Mouse (Mus musculus) CH12.LX (cell line): ENCODE results near the gene Ubxn4. TPM values are rescaled to one million over a fixed set of nuclear protein-coding genes. Genes with fewer than 3 reads are reported as not detected.

ENCODE experiments used
- DNase-seq: peaks from one replicate; pipeline ENCODE4 v3.0.0-alpha.2; 2013; ENCODE audit errors: extremely low read depth
- H3K27ac ChIP-seq: 2 replicates; pipeline ENCODE4 v1.5.1; 2012; ENCODE audit warnings: low read depth, mild to moderate bottlenecking, control low read depth, moderate library complexity; ENCODE audit not compliant: insufficient read depth
- H3K27me3 ChIP-seq: replicated peaks from 2 replicates; pipeline ENCODE3; 2012; ENCODE audit warnings: inconsistent platforms
- H3K36me3 ChIP-seq, 2 experiments: replicated peaks in 1 of 2; 2 replicates each; pipeline versions ENCODE3 to v1.6.1; 2012; ENCODE audit warnings: inconsistent platforms in 1 of 2, low read length in 1 of 2, mild to moderate bottlenecking in 1 of 2, mixed read lengths in 1 of 2, moderate library complexity in 1 of 2; ENCODE audit not compliant: control insufficient read depth in 1 of 2, insufficient read depth in 1 of 2
- H3K4me1 ChIP-seq, 2 experiments: 2 replicates each; pipeline ENCODE4 v1.6.1; 2012; ENCODE audit warnings: inconsistent platforms in 1 of 2, moderate library complexity in 1 of 2; ENCODE audit not compliant: insufficient read depth in 2 of 2, control insufficient read depth in 1 of 2
- H3K4me2 ChIP-seq: 2 replicates; pipeline ENCODE4 v1.6.1; 2012; ENCODE audit warnings: low read depth, mild to moderate bottlenecking, control low read depth; ENCODE audit not compliant: poor library complexity, insufficient read depth, severe bottlenecking
- H3K4me3 ChIP-seq, 3 experiments: fragments of 150-350 bp in 1 of 3; sonication (generic) in 1 of 3; replicated peaks in 1 of 3; 2 replicates each; pipeline versions ENCODE3 to v1.5.1; 2011 to 2012; ENCODE audit warnings: low read depth in 2 of 3, low read length in 2 of 3, mild to moderate bottlenecking in 2 of 3, moderate library complexity in 2 of 3, control low read depth in 1 of 3, improper control_type of control experiment in 1 of 3, inconsistent platforms in 1 of 3, mixed read lengths in 1 of 3; ENCODE audit not compliant: poor library complexity in 1 of 3
- H3K79me2 ChIP-seq: replicated peaks from 2 replicates; pipeline ENCODE4 v1.6.1; 2012; ENCODE audit warnings: mild to moderate bottlenecking, moderate library complexity; ENCODE audit not compliant: control insufficient read depth, poor library complexity, insufficient read depth, severe bottlenecking; ENCODE audit errors: extremely low read depth
- H3K9ac ChIP-seq: 2 replicates; pipeline ENCODE4 v1.6.1; 2012; ENCODE audit warnings: low read depth, mild to moderate bottlenecking, control low read depth, moderate library complexity; ENCODE audit not compliant: insufficient read depth
- H3K9me3 ChIP-seq: replicated peaks from 2 replicates; pipeline ENCODE3; 2012; ENCODE audit warnings: low read length, inconsistent platforms, mixed read lengths
- BHLHE40 ChIP-seq: IDR thresholded peaks from 2 replicates; pipeline ENCODE4 v1.6.1; 2011; ENCODE audit warnings: mild to moderate bottlenecking, low read depth, low read length, improper control_type of control experiment
- CHD1 ChIP-seq: IDR thresholded peaks from 2 replicates; pipeline ENCODE4 v1.6.1; 2012; ENCODE audit warnings: low read depth, low read length, improper control_type of control experiment, inconsistent platforms
- ELF1 ChIP-seq: IDR thresholded peaks from 2 replicates; pipeline ENCODE4 v1.6.1; 2014; ENCODE audit warnings: low read depth, mild to moderate bottlenecking, inconsistent platforms, low read length, improper control_type of control experiment
- IRF4 ChIP-seq: IDR thresholded peaks from 2 replicates; pipeline ENCODE4 v1.6.1; 2014; ENCODE audit warnings: low read depth, mild to moderate bottlenecking, inconsistent platforms, low read length, improper control_type of control experiment
- JUN ChIP-seq: IDR thresholded peaks from 2 replicates; pipeline ENCODE4 v1.6.1; 2011; ENCODE audit warnings: low read depth, mild to moderate bottlenecking, low read length, improper control_type of control experiment, moderate library complexity; ENCODE audit not compliant: insufficient read depth
- JUND ChIP-seq: conservative IDR thresholded peaks from 2 replicates; pipeline ENCODE4 v1.6.1; 2011; ENCODE audit warnings: low read depth, low read length, improper control_type of control experiment
- MAX ChIP-seq: IDR thresholded peaks from 2 replicates; pipeline ENCODE4 v1.6.1; 2011; ENCODE audit warnings: low read length, improper control_type of control experiment
- MAZ ChIP-seq: IDR thresholded peaks from 2 replicates; pipeline ENCODE4 v1.6.1; 2012; ENCODE audit warnings: low read depth, mild to moderate bottlenecking, inconsistent platforms, low read length, improper control_type of control experiment, moderate library complexity
- MEF2A ChIP-seq: IDR thresholded peaks from 2 replicates; pipeline ENCODE4 v1.6.1; 2014; ENCODE audit warnings: low read depth, mild to moderate bottlenecking, inconsistent platforms, low read length, improper control_type of control experiment, borderline replicate concordance
- NELFE ChIP-seq: IDR thresholded peaks from 2 replicates; pipeline ENCODE4 v1.6.1; 2011; ENCODE audit warnings: low read depth, low read length, improper control_type of control experiment
- NRF1 ChIP-seq: IDR thresholded peaks from 2 replicates; pipeline ENCODE4 v1.6.1; 2014; ENCODE audit warnings: low read depth, mild to moderate bottlenecking, inconsistent platforms, low read length, improper control_type of control experiment, moderate library complexity
- PAX5 ChIP-seq: IDR thresholded peaks from 2 replicates; pipeline ENCODE4 v1.6.1; 2012; ENCODE audit warnings: low read length, inconsistent platforms, mixed read lengths
- POLR2A ChIP-seq: IDR thresholded peaks from 2 replicates; pipeline ENCODE4 v1.6.1; 2011; ENCODE audit warnings: low read depth, mild to moderate bottlenecking, improper control_type of control experiment, low read length
- RAD21 ChIP-seq: IDR thresholded peaks from 2 replicates; pipeline ENCODE4 v1.6.1; 2011; ENCODE audit warnings: low read depth, mild to moderate bottlenecking, low read length, improper control_type of control experiment, moderate library complexity
- RCOR1 ChIP-seq: conservative IDR thresholded peaks from 2 replicates; pipeline ENCODE4 v1.6.1; 2012; ENCODE audit warnings: low read depth, mild to moderate bottlenecking, inconsistent platforms, low read length, improper control_type of control experiment
- TBP ChIP-seq: conservative IDR thresholded peaks from 2 replicates; pipeline ENCODE4 v1.6.1; 2011; ENCODE audit warnings: low read depth, low read length, improper control_type of control experiment
- TCF12 ChIP-seq: IDR thresholded peaks from 2 replicates; pipeline ENCODE4 v1.6.1; 2014; ENCODE audit warnings: low read depth, mild to moderate bottlenecking, inconsistent platforms, low read length, improper control_type of control experiment
- UBTF ChIP-seq: IDR thresholded peaks from 2 replicates; pipeline ENCODE4 v1.6.1; 2012; ENCODE audit warnings: low read depth, mild to moderate bottlenecking, inconsistent platforms, low read length, improper control_type of control experiment, moderate library complexity
- USF1 ChIP-seq: IDR thresholded peaks from 2 replicates; pipeline ENCODE4 v1.6.1; 2014; ENCODE audit warnings: low read depth, mild to moderate bottlenecking, inconsistent platforms, low read length, improper control_type of control experiment
- USF2 ChIP-seq: conservative IDR thresholded peaks from 2 replicates; pipeline ENCODE4 v1.6.1; 2011; ENCODE audit warnings: low read depth, low read length, improper control_type of control experiment
- ZC3H11A ChIP-seq: IDR thresholded peaks from 2 replicates; pipeline ENCODE4 v1.6.1; 2012; ENCODE audit warnings: low read depth, mild to moderate bottlenecking, inconsistent platforms, low read length, improper control_type of control experiment
- ZKSCAN1 ChIP-seq: IDR thresholded peaks from 2 replicates; pipeline ENCODE4 v1.6.1; 2012; ENCODE audit warnings: low read depth, inconsistent platforms, low read length, improper control_type of control experiment, borderline replicate concordance
- ZNF384 ChIP-seq: IDR thresholded peaks from 2 replicates; pipeline ENCODE4 v1.6.1; 2012; ENCODE audit warnings: low read depth, low read length, improper control_type of control experiment, inconsistent platforms
- dilution Hi-C: fragments of 300-500 bp; cut with MboI; formaldehyde crosslinking; loops from 2 replicates; pipeline ENCODE4 v1.14.3; 2020; ENCODE audit warnings: low sequenced_read_pairs; ENCODE audit not compliant: extremely low pct_unique_long_range_greater_than_20kb, extremely low pct_ligation_motif_present
- in situ Hi-C: fragments of 300-500 bp; cut with MboI; formaldehyde crosslinking; loops from 3 replicates; pipeline ENCODE4 v1.14.3; 2019; ENCODE audit warnings: low sequenced_read_pairs, low pct_ligation_motif_present, low pct_unique_long_range_greater_than_20kb, mixed read lengths
- polyA plus RNA-seq: library from polyadenylated mRNA; unstranded; fragments of >175 nt; gene quantifications from 2 replicates; pipeline ENCODE4 v1.2.1, GENCODE M21; 2012; ENCODE audit warnings: low read depth; ENCODE audit not compliant: insufficient read length
- total RNA-seq, 2 experiments: library from RNA; depleted of rRNA; stranded (reverse); fragments of 300-350 nt in 1 of 2; fragments of >200 nt in 1 of 2; gene quantifications; 2 replicates each; pipeline ENCODE4 v1.2.3; 2012 to 2014

The Ubxn4 gene
- total and polyA plus RNA-seq, 3 experiments = 38.7 to 110 (median 41.5) TPM

DNA sequence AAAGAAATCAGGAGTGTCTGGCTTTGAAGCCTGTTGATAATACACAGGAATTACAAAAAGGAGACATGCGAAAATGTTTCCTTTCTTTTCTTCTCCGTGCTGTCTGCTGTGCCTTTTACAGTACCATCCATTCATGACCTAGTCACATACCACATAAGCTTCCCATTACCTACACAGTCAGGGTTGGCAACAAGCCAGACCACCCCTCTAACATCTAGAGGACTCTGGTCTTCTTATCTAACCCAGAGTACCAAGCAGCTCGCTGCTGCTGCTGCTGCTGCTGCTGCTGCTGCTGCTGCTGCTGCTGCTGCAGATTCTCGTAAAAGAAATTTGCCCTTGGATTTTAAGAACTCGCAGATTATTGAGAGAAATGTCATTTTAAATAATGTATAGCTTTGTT is 30.5 kb upstream of the Ubxn4 start:
- H3K79me2 ChIP-seq = no peaks in the 10 kb centered on the region
- TF ChIP-seq CHD1 (no peak), POLR2A (no peak), NELFE (no peak), NRF1 (no peak), MAZ (no peak), UBTF (no peak), RAD21 (no peak), PAX5 (no peak), TBP (no peak), RCOR1 (no peak), ZNF384 (no peak), JUN (no peak)
- TF ChIP-seq, all 38 proteins: peak for 0
- H3K27ac ChIP-seq = no peak overlapping the region
- H3K4me3 ChIP-seq = no peak overlapping the region
- dilution Hi-C loops = no loop called here
- no peaks in the 10 kb centered on the region for H3K9me3 ChIP-seq
- DNase-seq = no peak
- H3K4me1 ChIP-seq = no peaks in the 10 kb centered on the region
- in situ Hi-C loops = no loop called here
- no peaks in the 10 kb centered on the region for H3K27me3 ChIP-seq
- H3K4me2 ChIP-seq = no peak overlapping the region
- no peak overlapping the region for H3K9ac ChIP-seq
- H3K36me3 ChIP-seq = peaks cover 24 to 75% of the 10 kb centered on the region in 2 experiments

- Histone ChIP-seq H3K4me2 (no peak overlapping the region), H3K4me3 (no peak overlapping the region), H3K79me2 (no peaks in the 10 kb centered on the region), H3K9ac (no peak overlapping the region), H3K27ac (no peak overlapping the region), H3K27me3 (no peaks in the 10 kb centered on the region), H3K9me3 (no peaks in the 10 kb centered on the region), H3K36me3 (peaks cover 25 to 64% of the 10 kb centered on the region in 2 experiments), H3K4me1 (peaks cover 0 to 2% of the 10 kb centered on the region in 2 experiments; a peak in 1 of 4 replicates)
- no peak for TF ChIP-seq USF2
- TF ChIP-seq ZKSCAN1 = no peak
- TF ChIP-seq BHLHE40 = no peak
- TF ChIP-seq JUN = no peak
- TF ChIP-seq NELFE = no peak
- no peak for TF ChIP-seq MEF2A
- no peak for TF ChIP-seq JUND
- TF ChIP-seq USF1 = no peak
- no peak for TF ChIP-seq IRF4
- no peak for TF ChIP-seq MAX
- TF ChIP-seq ELF1 = no peak
- TF ChIP-seq ZC3H11A = no peak
- TF ChIP-seq TCF12 = no peak
- no peak for DNase-seq
- dilution Hi-C loops = no loop called here
- in situ Hi-C loops = no loop called here
Observed at GRCm38 (mm10) chr1:128221886-128222285, 21.9 kb upstream of the Ubxn4 start.
